Comparison of ENCODE assay signal across 17 mouse cellular contexts in the genomic region with DNA sequence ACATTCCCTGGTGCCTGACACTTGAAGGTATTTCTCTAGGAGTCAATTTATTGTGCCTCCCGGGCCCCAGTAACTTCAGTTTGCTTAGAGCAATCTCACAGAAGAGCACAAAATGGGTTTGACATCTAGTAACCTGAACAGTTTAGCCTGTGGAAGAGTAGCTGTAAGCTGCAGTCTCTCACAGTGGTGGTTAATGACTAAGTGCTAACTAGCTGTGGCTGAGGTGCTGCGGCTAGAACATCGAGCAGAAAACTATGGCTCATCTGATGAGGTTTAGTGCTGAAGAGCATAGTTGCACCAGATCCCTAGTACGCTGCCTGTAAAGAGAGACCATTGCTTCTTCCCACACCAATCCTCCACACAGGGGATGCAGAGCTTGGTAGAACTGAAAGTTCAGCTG.
"Had no signal": no experiment of that assay in that cellular context is flagged by ENCODE, and none has a peak within 500 bp of the region (broad histone marks: within the 10 kb centered on the region; RNA-seq: fewer than 3 reads in every experiment).

No protein-coding gene starts in this region.

- H3K9ac ChIP-seq: liver, embryonic 15.5 days; liver, postnatal 0 days; lung, embryonic 14.5 days; midbrain, embryonic 13.5 days; midbrain, embryonic 15.5 days; neural tube, embryonic 12.5 days; stomach, embryonic 15.5 days had no signal

- H3K36me3 ChIP-seq: liver, embryonic 15.5 days; midbrain, embryonic 13.5 days; midbrain, embryonic 15.5 days; neural tube, embryonic 12.5 days; stomach, embryonic 15.5 days had no signal

- H3K9me3 ChIP-seq: liver, embryonic 15.5 days; megakaryocyte, embryonic 14.5 days; midbrain, embryonic 13.5 days; midbrain, embryonic 15.5 days; neural tube, embryonic 12.5 days; stomach, embryonic 15.5 days had no signal

- H3K27me3 ChIP-seq: liver, embryonic 15.5 days; megakaryocyte, embryonic 14.5 days; midbrain, embryonic 13.5 days; midbrain, embryonic 15.5 days; neural tube, embryonic 12.5 days; stomach, embryonic 15.5 days had no signal

- H3K4me3 ChIP-seq: liver, embryonic 15.5 days; megakaryocyte, embryonic 14.5 days; midbrain, embryonic 13.5 days; midbrain, embryonic 15.5 days; myocyte; neural tube, embryonic 12.5 days; stomach, embryonic 15.5 days had no signal

- H3K4me1 ChIP-seq: midbrain, embryonic 13.5 days; midbrain, embryonic 15.5 days; neural tube, embryonic 12.5 days; stomach, embryonic 15.5 days had no signal

- ATAC-seq: liver, postnatal 0 days; midbrain, embryonic 13.5 days; midbrain, embryonic 15.5 days had no signal

- DNase-seq: liver, postnatal 0 days; lung, embryonic 14.5 days; lung, postnatal 10 days; lung, postnatal 4 days; right cerebral cortex, postnatal 14 days; thymus, adult 2 months; thymus, postnatal 25 days; thymus, postnatal 4 days had no signal

- H3K27ac ChIP-seq: liver, embryonic 15.5 days; midbrain, embryonic 13.5 days; midbrain, embryonic 15.5 days; neural tube, embryonic 12.5 days; stomach, embryonic 15.5 days; stomach, postnatal 0 days had no signal

- H3K4me2 ChIP-seq: liver, embryonic 15.5 days; lung, embryonic 14.5 days; midbrain, embryonic 11.5 days; midbrain, embryonic 13.5 days; midbrain, embryonic 15.5 days; neural tube, embryonic 12.5 days; stomach, embryonic 15.5 days had no signal
